Mouse (Mus musculus): Measurements from ENCODE around the gene Slc22a20. TPM values are rescaled to one million over a fixed set of nuclear protein-coding genes. Genes with fewer than 3 reads are reported as not detected.

Slc22a20 gene
- polyA plus RNA-seq, 1 experiment from 2014 or later, result not detected

- Histone ChIP-seq H3K4me2 (ENCODE audit: low read length) (no peak overlapping the region), H3K9me3 (ENCODE audit: control insufficient read depth, low read length) (no peaks in the 10 kb centered on the region), H3K27ac (replicated peaks; ENCODE audit: low read depth, low read length) (no peak overlapping the region), H3K27me3 (ENCODE audit: control insufficient read depth, insufficient read depth, low read length) (no peaks in the 10 kb centered on the region), H3K4me3 (replicated peaks; ENCODE audit: low read depth, low read length) (no peak overlapping the region), H3K36me3 (ENCODE audit: control insufficient read depth, insufficient read depth, low read length) (peaks cover 10% of the 10 kb centered on the region), H3K4me1 (ENCODE audit: control insufficient read depth, insufficient read depth, low read length) (peaks cover 7% of the 10 kb centered on the region), H3K9ac (replicated peaks; ENCODE audit: low read length) (no peak overlapping the region)
- ATAC-seq (ENCODE audit: low FRiP score, low TSS enrichment) (no peak), DNase-seq (peak; percentile 38)
- 82% methylated on average over 4 of the region's 4 CpGs for WGBS
These were observed 45.8 kb downstream of the Slc22a20 start for GRCm38 (mm10) chr19:5940173-5940572.

GRCm38 (mm10) chr19:5939715-5940114, 46.2 kb downstream of the Slc22a20 start:
- Histone ChIP-seq H3K27ac (replicated peaks; ENCODE audit: low read depth, low read length) (no peak overlapping the region), H3K9ac (replicated peaks; ENCODE audit: low read length) (no peak overlapping the region), H3K4me2 (ENCODE audit: low read length) (no peak overlapping the region), H3K4me3 (replicated peaks; ENCODE audit: low read depth, low read length) (no peak overlapping the region), H3K27me3 (ENCODE audit: control insufficient read depth, insufficient read depth, low read length) (no peaks in the 10 kb centered on the region), H3K4me1 (ENCODE audit: control insufficient read depth, insufficient read depth, low read length) (peaks cover 7% of the 10 kb centered on the region), H3K36me3 (ENCODE audit: control insufficient read depth, insufficient read depth, low read length) (peaks cover 10% of the 10 kb centered on the region), H3K9me3 (ENCODE audit: control insufficient read depth, low read length) (no peaks in the 10 kb centered on the region)
- WGBS, result 82% methylated on average over 5 of the region's 5 CpGs
- DNase-seq, result no peak
- ATAC-seq (ENCODE audit: low FRiP score, low TSS enrichment), result no peak

- Histone ChIP-seq H3K4me3 (replicated peaks; ENCODE audit: low read depth, low read length) (no peak overlapping the region), H3K27ac (replicated peaks; ENCODE audit: low read depth, low read length) (no peak overlapping the region), H3K9ac (replicated peaks; ENCODE audit: low read length) (no peak overlapping the region), H3K4me1 (ENCODE audit: control insufficient read depth, insufficient read depth, low read length) (peaks cover 7% of the 10 kb centered on the region), H3K27me3 (ENCODE audit: control insufficient read depth, insufficient read depth, low read length) (no peaks in the 10 kb centered on the region), H3K36me3 (ENCODE audit: control insufficient read depth, insufficient read depth, low read length) (peaks cover 10% of the 10 kb centered on the region), H3K4me2 (ENCODE audit: low read length) (no peak overlapping the region; the same call in 1 of the 2 replicates), H3K9me3 (ENCODE audit: control insufficient read depth, low read length) (no peaks in the 10 kb centered on the region)
- WGBS, result 91% methylated on average over 6 of the region's 6 CpGs
- ATAC-seq (ENCODE audit: low FRiP score, low TSS enrichment) (no peak), DNase-seq (no peak)
These were observed 47.4 kb downstream of the Slc22a20 start for GRCm38 (mm10) chr19:5938516-5938915.

- peaks cover 7% of the 10 kb centered on the region for H3K4me1 ChIP-seq (ENCODE audit: control insufficient read depth, insufficient read depth, low read length)
- H3K4me2 ChIP-seq (ENCODE audit: low read length), result peak overlapping the region; percentile 42
- peak; percentile 39 for DNase-seq
- H3K36me3 ChIP-seq (ENCODE audit: control insufficient read depth, insufficient read depth, low read length), result peaks cover 10% of the 10 kb centered on the region
- H3K27me3 ChIP-seq (ENCODE audit: control insufficient read depth, insufficient read depth, low read length), result no peaks in the 10 kb centered on the region
- ATAC-seq (ENCODE audit: low FRiP score, low TSS enrichment), result no peak; the same call in 1 of the 2 replicates
- H3K4me3 ChIP-seq (replicated peaks; ENCODE audit: low read depth, low read length), result no peak overlapping the region
- H3K27ac ChIP-seq (replicated peaks; ENCODE audit: low read depth, low read length), result peak overlapping the region; percentile 37; the same call in 1 of the 2 replicates
- whole genome bisulfite sequencing, result 6% methylated on average over 14 of the region's 14 CpGs
- H3K9me3 ChIP-seq (ENCODE audit: control insufficient read depth, low read length), result no peaks in the 10 kb centered on the region
- H3K9ac ChIP-seq (replicated peaks; ENCODE audit: low read length), result peak overlapping the region; percentile 3; the same call in 1 of the 2 replicates
These were observed 48.0 kb downstream of the Slc22a20 start for GRCm38 (mm10) chr19:5937836-5938406.

- ATAC-seq (ENCODE audit: low FRiP score, low TSS enrichment), result no peak
- H3K4me1 ChIP-seq (ENCODE audit: control insufficient read depth, insufficient read depth, low read length), result peaks cover 7% of the 10 kb centered on the region
- no peaks in the 10 kb centered on the region for H3K27me3 ChIP-seq (ENCODE audit: control insufficient read depth, insufficient read depth, low read length)
- no peaks in the 10 kb centered on the region for H3K9me3 ChIP-seq (ENCODE audit: control insufficient read depth, low read length)
- H3K4me3 ChIP-seq (replicated peaks; ENCODE audit: low read depth, low read length), result no peak overlapping the region
- 51% methylated on average over 21 of the region's 21 CpGs for WGBS
- H3K27ac ChIP-seq (replicated peaks; ENCODE audit: low read depth, low read length), result peak overlapping the region; percentile 37; the same call in 1 of the 2 replicates
- DNase-seq, result peak; percentile 37
- peak overlapping the region; percentile 42 for H3K4me2 ChIP-seq (ENCODE audit: low read length)
- no peak overlapping the region for H3K9ac ChIP-seq (replicated peaks; ENCODE audit: low read length)
- H3K36me3 ChIP-seq (ENCODE audit: control insufficient read depth, insufficient read depth, low read length), result peaks cover 8% of the 10 kb centered on the region
These were observed 48.7 kb downstream of the Slc22a20 start for GRCm38 (mm10) chr19:5937095-5937835.

- ATAC-seq (ENCODE audit: low FRiP score, low TSS enrichment) (no peak), DNase-seq (no peak)
- no peaks in the 10 kb centered on the region; the same call in 1 of the 2 replicates for H3K36me3 ChIP-seq (ENCODE audit: control insufficient read depth, insufficient read depth, low read length)
- peaks cover 7% of the 10 kb centered on the region for H3K4me1 ChIP-seq (ENCODE audit: control insufficient read depth, insufficient read depth, low read length)
- whole genome bisulfite sequencing, result 81% methylated on average over 5 of the region's 5 CpGs
- no peak overlapping the region for H3K9ac ChIP-seq (replicated peaks; ENCODE audit: low read length)
- H3K4me3 ChIP-seq (replicated peaks; ENCODE audit: low read depth, low read length), result no peak overlapping the region
- H3K27me3 ChIP-seq (ENCODE audit: control insufficient read depth, insufficient read depth, low read length), result no peaks in the 10 kb centered on the region
- H3K27ac ChIP-seq (replicated peaks; ENCODE audit: low read depth, low read length), result no peak overlapping the region
- no peaks in the 10 kb centered on the region for H3K9me3 ChIP-seq (ENCODE audit: control insufficient read depth, low read length)
- H3K4me2 ChIP-seq (ENCODE audit: low read length), result no peak overlapping the region
These were observed 50.3 kb downstream of the Slc22a20 start for GRCm38 (mm10) chr19:5935691-5936090.

- DNase-seq (no peak), ATAC-seq (ENCODE audit: low FRiP score, low TSS enrichment) (no peak)
- 65% methylated on average over 3 of the region's 3 CpGs for WGBS
- no peak overlapping the region for H3K9ac ChIP-seq (replicated peaks; ENCODE audit: low read length)
- no peaks in the 10 kb centered on the region; the same call in 1 of the 2 replicates for H3K36me3 ChIP-seq (ENCODE audit: control insufficient read depth, insufficient read depth, low read length)
- no peak overlapping the region for H3K27ac ChIP-seq (replicated peaks; ENCODE audit: low read depth, low read length)
- H3K4me3 ChIP-seq (replicated peaks; ENCODE audit: low read depth, low read length), result no peak overlapping the region
- no peak overlapping the region for H3K4me2 ChIP-seq (ENCODE audit: low read length)
- H3K27me3 ChIP-seq (ENCODE audit: control insufficient read depth, insufficient read depth, low read length), result no peaks in the 10 kb centered on the region
- H3K9me3 ChIP-seq (ENCODE audit: control insufficient read depth, low read length), result no peaks in the 10 kb centered on the region
- H3K4me1 ChIP-seq (ENCODE audit: control insufficient read depth, insufficient read depth, low read length), result peaks cover 7% of the 10 kb centered on the region
These were observed 50.7 kb downstream of the Slc22a20 start for GRCm38 (mm10) chr19:5935266-5935665.

- no peak for DNase-seq
- H3K9ac ChIP-seq (replicated peaks; ENCODE audit: low read length), result no peak overlapping the region
- no peak overlapping the region for H3K4me2 ChIP-seq (ENCODE audit: low read length)
- peaks cover 8% of the 10 kb centered on the region; the same call in 1 of the 2 replicates for H3K4me1 ChIP-seq (ENCODE audit: control insufficient read depth, insufficient read depth, low read length)
- H3K4me3 ChIP-seq (replicated peaks; ENCODE audit: low read depth, low read length), result no peak overlapping the region
- H3K36me3 ChIP-seq (ENCODE audit: control insufficient read depth, insufficient read depth, low read length), result no peaks in the 10 kb centered on the region
- no peaks in the 10 kb centered on the region for H3K9me3 ChIP-seq (ENCODE audit: control insufficient read depth, low read length)
- no peak for ATAC-seq (ENCODE audit: low FRiP score, low TSS enrichment)
- H3K27ac ChIP-seq (replicated peaks; ENCODE audit: low read depth, low read length), result no peak overlapping the region
- WGBS, result 74% methylated on average over 14 of the region's 14 CpGs
- H3K27me3 ChIP-seq (ENCODE audit: control insufficient read depth, insufficient read depth, low read length), result no peaks in the 10 kb centered on the region
These were observed 56.0 kb downstream of the Slc22a20 start for GRCm38 (mm10) chr19:5929634-5930596.
